Mouse (Mus musculus) heart, postnatal 0 days (tissue): ENCODE results near the gene Mpp6.

ENCODE experiments used
- CTCF ChIP-seq: IDR thresholded peaks from 2 replicates; pipeline ENCODE4 v1.5.1; 2016; ENCODE audit warnings: antibody characterized with exemption, control low read depth, low read depth
- EP300 ChIP-seq: IDR thresholded peaks from 2 replicates; pipeline ENCODE4 v1.6.1; 2016; ENCODE audit warnings: antibody characterized with exemption, low read depth

- TF ChIP-seq CTCF, result no peak
- TF ChIP-seq EP300, result no peak
Observed at GRCm38 (mm10) chr6:50146158-50146557, 36.1 kb downstream of the Mpp6 start.
